Mouse (Mus musculus) kidney, adult 2 months (tissue): ENCODE results near the gene Specc1.

Experiments
- CTCF ChIP-seq: fragments of 200-500 bp; conservative IDR thresholded peaks from 2 replicates; pipeline ENCODE4 v1.5.1; 2011; ENCODE audit warnings: low read depth, mild to moderate bottlenecking, control low read depth, low read length, moderate library complexity, mixed read lengths; ENCODE audit not compliant: insufficient read depth, insufficient read length
- POLR2A ChIP-seq: fragments of 200-500 bp; IDR thresholded peaks from one replicate; pipeline ENCODE4 v1.6.1; 2011; ENCODE audit warnings: low read depth, low read length, control low read depth

DNA sequence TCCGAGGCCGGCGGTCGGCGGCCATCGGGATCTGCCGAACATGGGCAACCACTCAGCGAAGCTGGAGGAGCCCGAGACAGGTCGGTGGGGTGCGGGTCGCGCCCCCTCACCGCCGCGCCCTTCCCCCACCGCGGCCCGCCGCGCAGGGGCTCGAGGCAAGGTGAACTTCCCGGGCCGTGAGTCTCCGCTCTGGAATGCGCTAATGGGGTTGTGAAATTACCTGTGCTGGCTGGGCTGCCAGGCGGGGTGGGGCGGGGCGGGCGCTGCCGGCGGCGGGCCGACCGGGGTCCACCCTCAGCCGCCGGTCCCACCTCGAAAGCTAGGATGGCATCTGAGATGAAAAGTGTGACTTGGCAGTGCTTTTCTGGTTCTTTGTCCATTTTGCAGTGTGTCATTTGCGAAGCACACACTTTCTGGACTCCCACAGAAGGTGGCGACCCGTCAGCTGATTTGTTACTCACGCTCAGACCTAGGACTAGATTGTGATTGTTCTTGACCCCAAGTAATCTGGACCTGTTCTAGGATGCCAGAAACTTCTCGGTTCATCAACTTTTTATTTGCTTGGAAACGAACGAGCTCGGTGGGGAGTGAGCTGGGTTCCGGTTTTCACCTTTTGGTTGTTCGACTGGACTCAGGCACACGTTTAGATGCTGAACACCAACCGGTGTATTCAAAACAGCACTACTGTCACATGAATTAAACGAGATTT, 120.7 kb downstream of the Specc1 start:
- TF ChIP-seq CTCF (no peak), POLR2A (no peak)
